Mouse (Mus musculus): ENCODE data around the gene Mob3b. TPM values are rescaled to one million over a fixed set of nuclear protein-coding genes. Genes with fewer than 3 reads are reported as not detected.

Gene Mob3b
- polyA plus RNA-seq, 1 experiment from 2014 or later = 29.5 TPM

GRCm38 (mm10) chr4:34991116-34991515 is 166.2 kb downstream of the Mob3b start:
- ATAC-seq (ENCODE audit: insufficient read depth, low FRiP score, low read depth) = no peak
- H3K36me3 ChIP-seq = no peaks in the 10 kb centered on the region
- no peaks in the 10 kb centered on the region for H3K27me3 ChIP-seq (replicated peaks)
- no peak overlapping the region for H3K4me2 ChIP-seq
- no peak overlapping the region for H3K9ac ChIP-seq
- no peak overlapping the region for H3K4me3 ChIP-seq (replicated peaks)
- whole genome bisulfite sequencing = 34% methylated on average over 10 of the region's 10 CpGs
- H3K27ac ChIP-seq = no peak overlapping the region
- H3K9me3 ChIP-seq = no peaks in the 10 kb centered on the region
- peaks cover 44% of the 10 kb centered on the region for H3K4me1 ChIP-seq

GRCm38 (mm10) chr4:34990659-34991058 is 166.6 kb downstream of the Mob3b start:
- H3K4me3 ChIP-seq (replicated peaks) = no peak overlapping the region
- H3K36me3 ChIP-seq = no peaks in the 10 kb centered on the region
- no peak overlapping the region for H3K27ac ChIP-seq
- H3K4me2 ChIP-seq = no peak overlapping the region
- WGBS = 74% methylated on average over 9 of the region's 9 CpGs
- H3K4me1 ChIP-seq = peaks cover 46% of the 10 kb centered on the region
- ATAC-seq (ENCODE audit: insufficient read depth, low FRiP score, low read depth) = no peak
- H3K9me3 ChIP-seq = no peaks in the 10 kb centered on the region
- H3K27me3 ChIP-seq (replicated peaks) = no peaks in the 10 kb centered on the region
- no peak overlapping the region for H3K9ac ChIP-seq

- Histone ChIP-seq H3K4me1 (peaks cover 37% of the 10 kb centered on the region), H3K27me3 (replicated peaks) (no peaks in the 10 kb centered on the region), H3K4me3 (replicated peaks) (no peak overlapping the region), H3K36me3 (no peaks in the 10 kb centered on the region), H3K9me3 (no peaks in the 10 kb centered on the region), H3K27ac (no peak overlapping the region), H3K4me2 (no peak overlapping the region), H3K9ac (no peak overlapping the region)
- WGBS = 91% methylated on average over 4 of the region's 4 CpGs
- no peak for ATAC-seq (ENCODE audit: insufficient read depth, low FRiP score, low read depth)
Observed at GRCm38 (mm10) chr4:34987568-34987967, 169.7 kb downstream of the Mob3b start.

- Histone ChIP-seq H3K4me2 (no peak overlapping the region), H3K9ac (no peak overlapping the region), H3K27me3 (replicated peaks) (no peaks in the 10 kb centered on the region), H3K9me3 (no peaks in the 10 kb centered on the region), H3K4me1 (peaks cover 32% of the 10 kb centered on the region), H3K36me3 (no peaks in the 10 kb centered on the region), H3K27ac (peak overlapping the region; percentile 33; the same call in 1 of the 2 replicates), H3K4me3 (replicated peaks) (no peak overlapping the region)
- 74% methylated on average over 12 of the region's 12 CpGs for WGBS
- 0 out of 2 replicates have a peak, but pooled peaks have one; percentile 21 for ATAC-seq (ENCODE audit: insufficient read depth, low FRiP score, low read depth)
Observed at GRCm38 (mm10) chr4:34987109-34987508, 170.2 kb downstream of the Mob3b start.

GRCm38 (mm10) chr4:34986647-34987046 is 170.6 kb downstream of the Mob3b start:
- Histone ChIP-seq H3K9me3 (no peaks in the 10 kb centered on the region), H3K4me1 (peaks cover 27% of the 10 kb centered on the region), H3K36me3 (no peaks in the 10 kb centered on the region), H3K4me2 (no peak overlapping the region), H3K4me3 (replicated peaks) (no peak overlapping the region), H3K27ac (peak overlapping the region; percentile 28; the same call in 1 of the 2 replicates), H3K27me3 (replicated peaks) (no peaks in the 10 kb centered on the region), H3K9ac (no peak overlapping the region)
- ATAC-seq (ENCODE audit: insufficient read depth, low FRiP score, low read depth) = 0 out of 2 replicates have a peak, but pooled peaks have one; percentile 12
- 35% methylated on average over 4 of the region's 4 CpGs for WGBS

- no peaks in the 10 kb centered on the region for H3K27me3 ChIP-seq (replicated peaks)
- peak; percentile 59 for ATAC-seq (ENCODE audit: insufficient read depth, low FRiP score, low read depth)
Observed at GRCm38 (mm10) chr4:34984377-34984776, 172.9 kb downstream of the Mob3b start.

GRCm38 (mm10) chr4:34983511-34983910 is 173.8 kb downstream of the Mob3b start:
- no peak overlapping the region for H3K4me3 ChIP-seq (replicated peaks)
- ATAC-seq (ENCODE audit: insufficient read depth, low FRiP score, low read depth) = no peak

More at GRCm38 (mm10) chr4:34984377-34984776, 172.9 kb downstream of the Mob3b start:
- Histone ChIP-seq H3K9me3 (no peaks in the 10 kb centered on the region), H3K4me2 (no peak overlapping the region), H3K27ac (0 out of 2 replicates have a peak overlapping the region, but pooled peaks have one; percentile 1), H3K4me3 (replicated peaks) (no peak overlapping the region), H3K4me1 (peaks cover 18% of the 10 kb centered on the region), H3K36me3 (no peaks in the 10 kb centered on the region), H3K9ac (no peak overlapping the region)
- 66% methylated on average over 4 of the region's 4 CpGs for WGBS

GRCm38 (mm10) chr4:34981301-34982172 is 175.7 kb downstream of the Mob3b start:
- Histone ChIP-seq H3K4me2 (no peak overlapping the region), H3K9me3 (no peaks in the 10 kb centered on the region), H3K9ac (no peak overlapping the region), H3K36me3 (no peaks in the 10 kb centered on the region), H3K4me3 (replicated peaks) (no peak overlapping the region), H3K27me3 (replicated peaks) (no peaks in the 10 kb centered on the region), H3K27ac (no peak overlapping the region), H3K4me1 (peaks cover 10% of the 10 kb centered on the region)
- 67% methylated on average over 8 of the region's 8 CpGs for WGBS
- no peak for ATAC-seq (ENCODE audit: insufficient read depth, low FRiP score, low read depth)

More at GRCm38 (mm10) chr4:34983511-34983910, 173.8 kb downstream of the Mob3b start:
- Histone ChIP-seq H3K9ac (no peak overlapping the region), H3K27ac (no peak overlapping the region), H3K27me3 (replicated peaks) (no peaks in the 10 kb centered on the region), H3K4me2 (no peak overlapping the region), H3K4me1 (peaks cover 18% of the 10 kb centered on the region), H3K9me3 (no peaks in the 10 kb centered on the region), H3K36me3 (no peaks in the 10 kb centered on the region)
- WGBS = 66% methylated on average over 6 of the region's 6 CpGs

- H3K27ac ChIP-seq = no peak overlapping the region
- 77% methylated on average over 8 of the region's 8 CpGs for WGBS
- no peaks in the 10 kb centered on the region for H3K9me3 ChIP-seq
- no peaks in the 10 kb centered on the region for H3K27me3 ChIP-seq (replicated peaks)
- H3K4me1 ChIP-seq = peaks cover 9% of the 10 kb centered on the region
- no peak overlapping the region for H3K9ac ChIP-seq
- no peak for ATAC-seq (ENCODE audit: insufficient read depth, low FRiP score, low read depth)
- H3K4me2 ChIP-seq = no peak overlapping the region
- no peaks in the 10 kb centered on the region for H3K36me3 ChIP-seq
- no peak overlapping the region for H3K4me3 ChIP-seq (replicated peaks)
Observed at GRCm38 (mm10) chr4:34980461-34981039, 176.7 kb downstream of the Mob3b start.

- no peak overlapping the region for H3K4me2 ChIP-seq
- H3K9ac ChIP-seq = no peak overlapping the region
- no peak for ATAC-seq (ENCODE audit: insufficient read depth, low FRiP score, low read depth)
- H3K27me3 ChIP-seq (replicated peaks) = no peaks in the 10 kb centered on the region
- H3K4me3 ChIP-seq (replicated peaks) = no peak overlapping the region
- peaks cover 10% of the 10 kb centered on the region; the same call in 1 of the 2 replicates for H3K4me1 ChIP-seq
- no peaks in the 10 kb centered on the region; the same call in 1 of the 2 replicates for H3K9me3 ChIP-seq
- no peaks in the 10 kb centered on the region for H3K36me3 ChIP-seq
- 85% methylated on average over 4 of the region's 4 CpGs for WGBS
- peak overlapping the region; percentile 51 for H3K27ac ChIP-seq
Observed at GRCm38 (mm10) chr4:34976916-34977702, 180.2 kb downstream of the Mob3b start.

GRCm38 (mm10) chr4:34976331-34976778 is 180.9 kb downstream of the Mob3b start:
- Histone ChIP-seq H3K4me2 (no peak overlapping the region), H3K27ac (peak overlapping the region; percentile 51)
- peak; percentile 27; the same call in 1 of the 2 replicates for ATAC-seq (ENCODE audit: insufficient read depth, low FRiP score, low read depth)

More at GRCm38 (mm10) chr4:34976331-34976778, 180.9 kb downstream of the Mob3b start:
- Histone ChIP-seq H3K4me1 (peaks cover 10% of the 10 kb centered on the region; the same call in 1 of the 2 replicates), H3K9ac (no peak overlapping the region), H3K9me3 (no peaks in the 10 kb centered on the region; the same call in 1 of the 2 replicates), H3K4me3 (replicated peaks) (no peak overlapping the region), H3K27me3 (replicated peaks) (no peaks in the 10 kb centered on the region), H3K36me3 (no peaks in the 10 kb centered on the region)
- 52% methylated on average over 13 of the region's 13 CpGs for WGBS
